Mouse (Mus musculus) ES-E14 (cell line): ENCODE results near the gene 2310022B05Rik. TPM values are rescaled to one million over a fixed set of nuclear protein-coding genes. Genes with fewer than 3 reads are reported as not detected.

Experiments used
- DNase-seq: peaks from one replicate; pipeline ENCODE4 v3.0.0-alpha.2; 2013; ENCODE audit warnings: low read depth, low spot score
- H3K27ac ChIP-seq: 2 replicates; pipeline ENCODE4 v1.5.1; 2012; ENCODE audit warnings: low read depth, mild to moderate bottlenecking, low read length, moderate library complexity, mixed read lengths; ENCODE audit not compliant: poor library complexity, insufficient read depth, severe bottlenecking
- H3K36me3 ChIP-seq: 2 replicates; pipeline ENCODE4 v1.6.1; 2012; ENCODE audit warnings: mild to moderate bottlenecking, low read length, moderate library complexity, mixed read lengths; ENCODE audit not compliant: control insufficient read depth, poor library complexity, insufficient read depth, severe bottlenecking
- H3K4me1 ChIP-seq, 2 experiments: fragments of 150-350 bp in 1 of 2; sonication (generic) in 1 of 2; 2 replicates each; pipeline ENCODE4 v1.6.1; 2012; ENCODE audit warnings: low read length in 2 of 2, mild to moderate bottlenecking in 1 of 2, mixed read lengths in 1 of 2; ENCODE audit not compliant: control insufficient read depth in 2 of 2, insufficient read depth in 2 of 2, poor library complexity in 1 of 2
- H3K4me3 ChIP-seq, 2 experiments: fragments of 150-350 bp in 1 of 2; sonication (generic) in 1 of 2; 2 replicates each; pipeline ENCODE4 v1.5.1; 2012; ENCODE audit warnings: low read length in 2 of 2, low read depth in 1 of 2, mild to moderate bottlenecking in 1 of 2, mixed read lengths in 1 of 2; ENCODE audit not compliant: insufficient read depth in 1 of 2, poor library complexity in 1 of 2, severe bottlenecking in 1 of 2
- H3K9ac ChIP-seq: 2 replicates; pipeline ENCODE4 v1.6.1; 2012; ENCODE audit warnings: low read depth, mild to moderate bottlenecking, low read length, mixed read lengths; ENCODE audit not compliant: poor library complexity, insufficient read depth, severe bottlenecking
- H3K9me3 ChIP-seq: fragments of 150-350 bp; sonication (generic); 2 replicates; pipeline ENCODE4 v1.6.1; 2012; ENCODE audit warnings: low read depth, mild to moderate bottlenecking, low read length; ENCODE audit not compliant: control insufficient read depth, insufficient read depth
- CHD2 ChIP-seq: IDR thresholded peaks from 2 replicates; pipeline ENCODE4 v1.6.1; 2014; ENCODE audit warnings: mild to moderate bottlenecking, low read depth, low read length, inconsistent platforms
- HCFC1 ChIP-seq: IDR thresholded peaks from 2 replicates; pipeline ENCODE4 v1.6.1; 2012; ENCODE audit warnings: low read length, inconsistent platforms, borderline replicate concordance; ENCODE audit not compliant: insufficient read depth
- MAFK ChIP-seq: IDR thresholded peaks from 2 replicates; pipeline ENCODE4 v1.6.1; 2014; ENCODE audit warnings: mild to moderate bottlenecking, low read depth, low read length, inconsistent platforms; ENCODE audit not compliant: insufficient read depth
- ZC3H11A ChIP-seq: IDR thresholded peaks from 2 replicates; pipeline ENCODE4 v1.6.1; 2012; ENCODE audit warnings: low read depth, mild to moderate bottlenecking, inconsistent platforms, low read length, borderline replicate concordance
- ZNF384 ChIP-seq: IDR thresholded peaks from 2 replicates; pipeline ENCODE4 v1.6.1; 2012; ENCODE audit warnings: low read depth, low read length, inconsistent platforms
- in situ Hi-C, 2 experiments: fragments of 600-800 bp; cut with MboI; formaldehyde crosslinking; loops; one replicate each; pipeline ENCODE4 v1.15.1; 2025; ENCODE audit warnings: low sequenced_read_pairs in 2 of 2, inconsistent platforms in 1 of 2; ENCODE audit not compliant: unreplicated experiment in 2 of 2
- total RNA-seq: library from RNA; depleted of rRNA; stranded (reverse); fragments of 300-350 nt; gene quantifications from 2 replicates; pipeline ENCODE4 v1.2.3, GENCODE M21; 2012; rRNA removed

Gene 2310022B05Rik
- total RNA-seq, 1 experiment = 8.1 TPM

DNA sequence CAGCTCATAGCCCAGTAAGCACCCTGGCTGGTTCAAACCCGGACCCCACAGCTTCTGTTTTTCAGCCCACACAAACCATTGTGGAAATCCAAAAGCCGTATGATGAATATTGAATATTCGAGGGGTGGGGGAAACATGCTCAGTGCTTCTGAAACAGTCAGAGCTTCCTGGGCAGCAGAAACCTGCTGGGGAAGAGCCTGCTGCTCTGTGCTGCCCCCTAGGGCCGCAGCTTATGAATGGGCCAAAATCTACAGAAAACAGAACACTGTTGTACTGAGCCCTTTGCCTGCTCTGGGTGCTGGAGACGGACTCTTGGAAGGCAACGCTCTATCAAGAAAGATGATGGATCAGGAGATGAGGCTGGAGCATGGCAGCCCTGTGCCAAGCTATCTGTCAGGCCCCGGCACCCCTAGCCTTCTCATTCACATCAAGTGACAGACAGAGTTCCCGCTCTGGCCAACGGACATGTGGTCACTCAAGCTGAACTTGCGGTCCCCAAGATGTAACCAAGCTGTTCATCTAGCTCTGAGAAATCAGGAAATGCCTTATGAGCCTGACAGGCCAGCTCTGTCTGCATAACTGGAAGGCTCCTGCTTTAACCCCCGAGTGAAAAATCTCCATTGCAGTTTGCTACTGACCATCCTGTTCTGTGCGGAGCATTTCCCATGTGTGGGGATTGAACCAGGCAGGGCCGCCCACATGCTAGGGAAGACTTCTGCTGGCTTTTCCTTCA lies 54.8 kb downstream of the 2310022B05Rik start:
- TF ChIP-seq CHD2 (no peak), HCFC1 (no peak), MAFK (no peak)
- no peaks in the 10 kb centered on the region for H3K36me3 ChIP-seq
- DNase-seq = peak; percentile 27
- in situ Hi-C loops = no loop called here
- H3K27ac ChIP-seq = no peak overlapping the region
- no peaks in the 10 kb centered on the region for H3K9me3 ChIP-seq
- no peak overlapping the region for H3K9ac ChIP-seq
- no peaks in the 10 kb centered on the region for H3K4me1 ChIP-seq
- no peak overlapping the region for H3K4me3 ChIP-seq

DNA sequence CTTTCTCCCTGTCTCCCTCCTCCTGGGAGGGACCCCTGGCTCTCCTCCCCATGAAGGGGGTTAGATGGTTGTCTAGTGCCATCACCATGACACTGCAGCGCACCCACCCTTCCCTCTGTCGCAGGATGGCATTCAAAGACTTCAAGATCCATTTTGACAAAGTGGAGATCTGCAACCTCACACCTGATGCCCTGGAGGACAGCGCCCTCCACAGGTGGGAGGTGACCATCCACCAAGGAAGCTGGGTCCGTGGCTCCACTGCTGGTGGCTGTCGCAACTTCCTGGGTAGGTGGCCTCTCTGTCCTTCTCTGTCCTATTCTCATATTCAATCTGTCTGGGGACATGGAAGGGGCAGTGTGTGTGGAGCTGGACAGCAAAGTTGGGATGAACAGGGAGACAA lies 59.1 kb downstream of the 2310022B05Rik start:
- no peak overlapping the region for H3K4me3 ChIP-seq
- no peak overlapping the region for H3K27ac ChIP-seq
- no peaks in the 10 kb centered on the region for H3K9me3 ChIP-seq
- in situ Hi-C loops = no loop called here
- no peaks in the 10 kb centered on the region for H3K4me1 ChIP-seq
- DNase-seq = no peak
- H3K36me3 ChIP-seq = no peaks in the 10 kb centered on the region
- H3K9ac ChIP-seq = no peak overlapping the region
- TF ChIP-seq CHD2 (no peak), MAFK (no peak), ZC3H11A (no peak), ZNF384 (no peak), HCFC1 (no peak)

DNA sequence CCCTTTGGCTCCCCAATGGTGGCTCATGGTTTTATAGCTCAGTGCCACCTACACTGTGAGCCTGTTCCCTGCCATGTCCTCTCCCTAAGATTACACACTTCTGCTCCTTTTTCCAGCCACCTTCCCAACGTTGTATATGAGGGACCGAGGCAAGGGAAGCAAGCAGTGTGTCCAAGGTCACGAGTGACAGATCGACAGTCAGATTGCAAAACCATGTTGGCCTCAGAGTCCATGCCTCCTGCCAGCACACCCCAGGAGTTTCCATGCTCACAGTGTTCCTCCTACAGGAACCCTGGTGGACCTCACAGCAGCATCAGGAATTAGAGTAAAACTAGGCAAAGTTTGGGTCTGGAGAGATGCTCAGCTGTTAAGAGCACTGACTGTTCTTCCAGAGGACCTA lies 73.8 kb downstream of the 2310022B05Rik start:
- TF ChIP-seq ZC3H11A (no peak), MAFK (no peak), HCFC1 (no peak), CHD2 (no peak), ZNF384 (no peak)
- in situ Hi-C loops = no loop called here
- no peak for DNase-seq

DNA sequence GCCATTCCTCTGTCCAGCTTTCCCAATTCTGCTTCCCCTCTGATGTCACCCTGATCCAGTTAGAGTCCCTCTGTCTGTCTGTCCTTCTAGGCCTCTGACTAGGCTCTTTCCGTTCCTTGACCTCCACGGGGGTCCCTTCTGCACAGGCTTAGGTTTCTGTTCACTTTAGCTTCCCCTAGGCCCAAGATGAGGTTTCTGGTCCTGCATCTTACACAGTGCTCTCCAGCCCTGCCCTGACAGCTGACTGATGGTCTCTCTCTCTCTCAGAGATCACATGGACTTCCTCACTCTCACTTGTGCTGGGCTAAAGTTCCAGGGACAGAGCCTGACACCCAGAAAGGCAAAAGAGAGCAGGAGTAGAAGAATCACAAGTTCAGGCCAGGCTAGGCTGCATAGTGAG lies 76.6 kb downstream of the 2310022B05Rik start:
- DNase-seq = no peak
- no peak for TF ChIP-seq CHD2
- no peak for TF ChIP-seq HCFC1
- no peak for TF ChIP-seq MAFK
- TF ChIP-seq ZC3H11A = no peak
- no peak overlapping the region for H3K4me3 ChIP-seq
- H3K9me3 ChIP-seq = no peaks in the 10 kb centered on the region
- no peak overlapping the region for H3K27ac ChIP-seq
- in situ Hi-C loops = no loop called here
- no peak overlapping the region for H3K9ac ChIP-seq
- H3K4me1 ChIP-seq = no peaks in the 10 kb centered on the region
- H3K36me3 ChIP-seq = no peaks in the 10 kb centered on the region

More for the DNA sequence above, 73.8 kb downstream of the 2310022B05Rik start:
- Histone ChIP-seq H3K4me3 (no peak overlapping the region), H3K27ac (no peak overlapping the region), H3K4me1 (no peaks in the 10 kb centered on the region), H3K9ac (no peak overlapping the region), H3K9me3 (no peaks in the 10 kb centered on the region), H3K36me3 (no peaks in the 10 kb centered on the region)

Other genes with a start within 250 kb of the 2310022B05Rik start
- 2.1 and 3.5 TPM in 2 replicates for gene Pgbd5, start 223.7 kb downstream of the 2310022B05Rik start, total RNA-seq
- 29.5 and 31.4 TPM in 2 replicates for gene Cog2, start 142.6 kb downstream of the 2310022B05Rik start, total RNA-seq
- gene Agt, start 93.7 kb downstream of the 2310022B05Rik start, total RNA-seq = 0.16 TPM in 1 of 2 replicates, not detected in the other
- gene Capn9, start 87.3 kb downstream of the 2310022B05Rik start, total RNA-seq = not detected in 2 replicates
- gene Ttc13, start 58.6 kb upstream of the 2310022B05Rik start, total RNA-seq = 74.8 and 108 TPM in 2 replicates
- gene Arv1, start 58.8 kb upstream of the 2310022B05Rik start, total RNA-seq = 25.1 and 28.3 TPM in 2 replicates
- gene Fam89a, start 88.5 kb upstream of the 2310022B05Rik start, total RNA-seq = 1.6 and 2.9 TPM in 2 replicates
- 0.40 and 0.48 TPM in 2 replicates for gene Trim67, start 129.7 kb upstream of the 2310022B05Rik start, total RNA-seq
- 102 and 136 TPM in 2 replicates for gene Gnpat, start 199.7 kb upstream of the 2310022B05Rik start, total RNA-seq
- 71.5 and 83.6 TPM in 2 replicates for gene 2810004N23Rik, start 199.8 kb upstream of the 2310022B05Rik start, total RNA-seq
- 12.8 and 16.8 TPM in 2 replicates for gene Exoc8, start 234.3 kb upstream of the 2310022B05Rik start, total RNA-seq
- 10.7 and 16.8 TPM in 2 replicates for gene Sprtn, start 234.5 kb upstream of the 2310022B05Rik start, total RNA-seq